Mouse (Mus musculus) layer of hippocampus, adult 11-12 months (tissue): ENCODE data around the gene Ankrd13a.
A peak's percentile ranks its signal among the peaks of the same experiment; 100 is the strongest.

Source experiments
- DNase-seq: peaks from one replicate; pipeline ENCODE4 v3.0.0; 2022; ENCODE audit warnings: low spot score

The Ankrd13a gene

DNA sequence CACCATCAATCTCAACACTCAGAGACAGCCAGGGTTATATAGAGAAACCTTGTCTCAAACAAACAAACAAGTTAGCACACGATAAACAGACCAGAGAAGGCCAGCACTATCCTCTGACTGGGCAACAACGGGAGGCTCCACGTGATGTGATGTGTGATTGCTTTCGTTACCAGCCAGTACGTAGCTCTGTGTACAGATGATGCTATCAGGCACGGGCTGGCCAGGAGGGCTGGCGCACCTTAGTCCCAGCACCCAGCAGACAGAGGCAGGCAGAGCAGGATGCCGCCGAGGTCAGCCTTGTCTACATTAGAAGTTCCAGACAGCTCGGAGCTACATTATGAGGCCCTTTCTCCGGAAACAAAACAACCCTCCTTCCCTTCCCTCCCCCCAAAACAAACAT is 25.4 kb downstream of the Ankrd13a start:
- DNase-seq, result no peak

DNA sequence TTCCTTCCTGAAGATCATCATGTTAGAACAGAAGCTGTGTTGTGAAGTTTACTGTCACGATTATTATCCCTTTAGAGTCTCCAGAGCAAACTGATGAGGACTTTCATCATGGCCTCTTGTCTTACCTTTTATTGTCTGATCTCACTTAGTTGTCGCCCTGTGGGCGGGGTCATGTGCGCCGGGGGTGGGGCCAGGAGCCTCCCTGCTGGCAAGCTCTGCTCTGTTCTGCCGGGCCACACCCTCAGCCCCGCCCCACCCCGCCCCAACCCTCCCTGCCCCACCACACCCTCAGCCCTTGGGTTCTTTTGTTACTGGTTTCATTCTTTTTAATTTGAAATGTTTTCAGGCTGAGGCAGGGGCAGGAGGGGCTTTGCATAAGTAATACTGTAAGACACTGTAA is 26.6 kb downstream of the Ankrd13a start:
- no peak for DNase-seq

DNA sequence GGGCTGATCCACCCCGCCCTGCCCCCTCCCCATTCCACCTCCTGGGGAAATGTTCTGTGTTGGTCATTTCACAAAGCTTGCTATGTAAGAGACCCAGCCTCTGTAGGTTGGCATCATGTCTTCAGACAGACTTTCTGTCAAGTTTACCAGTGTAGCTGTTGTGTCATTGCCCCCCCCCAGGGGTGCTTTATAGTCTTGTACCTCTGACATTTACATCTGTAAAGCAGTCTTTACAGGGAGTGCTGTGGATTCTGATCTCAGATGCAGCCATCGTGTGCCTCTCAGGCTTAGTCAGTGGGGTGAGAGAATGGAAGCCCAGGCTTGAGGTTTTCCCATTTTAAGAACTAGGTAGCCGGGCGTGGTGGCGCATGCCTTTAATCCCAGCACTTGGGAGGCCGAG is 27.4 kb downstream of the Ankrd13a start:
- DNase-seq, result no peak

DNA sequence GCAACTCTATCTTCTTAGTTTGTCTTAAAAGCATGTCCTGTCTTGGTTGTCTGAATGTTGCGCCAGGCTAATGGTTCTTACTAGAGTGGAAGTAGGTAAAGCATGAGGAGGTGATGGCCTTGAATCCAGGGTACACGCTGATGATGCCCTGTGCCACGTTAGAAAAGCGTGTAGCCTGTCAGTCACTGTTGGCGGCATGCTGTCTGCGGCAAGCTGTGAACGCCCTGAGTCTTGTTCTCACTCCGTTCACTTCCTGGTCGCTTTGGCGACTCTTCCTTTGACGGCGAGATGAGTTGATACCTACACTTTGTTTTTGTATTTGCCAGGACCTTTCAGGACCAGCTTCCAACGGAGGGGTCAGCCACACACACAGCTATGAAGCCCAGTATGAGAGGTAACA is 28.8 kb downstream of the Ankrd13a start:
- DNase-seq, result no peak

DNA sequence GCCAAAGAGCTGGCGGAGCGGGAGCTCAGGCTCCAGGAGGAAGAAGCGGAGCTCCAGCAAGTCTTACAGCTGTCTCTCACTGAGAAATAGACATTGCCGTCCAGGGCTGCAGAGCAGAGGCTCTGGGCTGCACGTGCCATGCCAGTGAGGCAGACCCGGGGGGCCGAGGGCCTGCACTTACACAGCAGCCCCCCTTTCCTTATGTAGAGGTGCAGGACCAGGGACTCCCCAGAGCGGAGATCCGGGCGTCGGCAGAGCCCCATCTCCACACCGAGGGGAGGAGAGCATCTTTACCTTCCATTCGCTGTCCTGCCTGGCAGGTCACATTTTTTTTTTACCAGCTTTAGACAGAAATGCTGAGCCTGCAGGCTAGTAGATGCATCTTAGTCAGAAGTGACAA is 29.9 kb downstream of the Ankrd13a start:
- DNase-seq, result no peak

DNA sequence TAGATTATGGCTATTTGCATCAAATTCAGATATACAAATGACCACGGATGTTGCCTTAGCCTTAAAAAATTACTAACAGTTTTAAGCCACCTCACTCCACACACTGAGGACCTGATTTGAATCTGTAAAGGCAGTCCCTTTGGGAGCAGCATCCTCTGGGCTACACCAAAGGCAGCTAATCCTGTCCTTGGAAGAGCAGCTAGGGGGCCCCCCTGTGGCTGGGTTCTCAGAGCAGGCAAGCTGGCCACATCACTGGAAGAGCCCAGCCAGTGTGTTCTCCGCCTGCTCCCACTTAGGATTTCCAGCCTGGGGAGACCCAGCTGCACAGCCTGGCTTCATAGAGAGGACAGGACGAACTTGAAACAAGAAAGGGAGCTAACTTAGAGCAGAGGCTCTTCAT is 30.5 kb downstream of the Ankrd13a start:
- peak; percentile 80 for DNase-seq

DNA sequence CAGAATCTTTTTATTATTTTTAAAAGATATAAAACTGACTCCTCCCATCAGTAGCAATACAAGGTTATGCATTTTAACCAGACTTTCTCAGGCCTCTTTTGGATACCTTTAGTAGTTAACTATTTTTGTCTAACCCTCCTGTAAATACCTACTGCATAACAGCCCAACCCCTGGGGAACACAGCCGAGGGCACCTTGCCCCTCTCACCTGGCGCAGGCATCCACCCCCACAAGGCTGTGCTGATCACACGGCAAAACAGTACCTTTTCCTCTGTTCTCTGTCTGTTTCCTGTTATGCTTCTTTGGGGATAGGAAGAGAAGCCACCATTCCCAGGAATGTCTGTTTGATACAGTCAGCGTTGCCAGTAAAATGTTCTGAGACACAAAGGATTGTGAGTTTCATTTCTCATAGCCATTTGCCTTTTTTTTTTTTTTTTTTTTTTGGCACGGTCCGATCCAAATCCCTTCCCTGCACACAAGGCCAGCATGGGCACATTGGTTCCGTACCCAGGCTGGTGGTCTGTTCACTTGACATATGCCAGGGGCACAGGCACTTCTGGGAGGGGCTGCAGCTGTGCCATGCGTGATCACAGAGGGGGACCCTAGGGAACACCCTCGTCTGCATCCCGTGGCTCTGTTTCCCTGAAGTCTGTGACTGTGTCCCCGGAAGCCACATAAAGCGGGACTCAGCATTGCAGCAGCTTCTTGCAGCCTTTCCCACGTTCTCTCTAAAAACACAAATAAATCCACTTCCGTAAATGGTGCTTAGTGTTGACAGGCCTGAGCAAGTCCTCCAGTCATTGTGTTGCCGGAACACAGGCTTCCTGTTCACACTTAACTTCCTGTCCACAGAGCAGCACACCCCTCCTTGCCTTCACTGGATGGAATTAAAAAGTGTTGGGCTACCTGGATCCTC is 31.2 kb downstream of the Ankrd13a start:
- DNase-seq, result no peak

DNA sequence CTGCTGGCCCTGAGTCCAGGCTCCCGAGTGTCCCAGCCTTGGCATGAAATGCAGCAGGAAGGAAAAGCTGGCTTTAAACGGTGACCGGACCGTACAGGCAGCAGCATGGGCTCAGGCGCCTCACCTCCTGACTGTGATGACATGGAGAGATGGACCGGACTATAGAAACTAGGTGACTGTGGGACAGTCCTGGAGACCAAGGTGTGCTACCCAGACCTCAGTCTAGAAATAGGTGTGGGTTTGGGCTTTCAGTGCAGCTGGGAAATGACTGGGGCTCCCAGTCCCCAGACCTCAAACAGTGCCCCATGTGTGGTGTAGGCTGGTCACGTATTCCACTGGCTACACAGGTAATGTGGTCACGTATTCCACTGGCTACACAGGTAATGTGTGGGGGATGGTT is 32.2 kb downstream of the Ankrd13a start:
- DNase-seq, result no peak

DNA sequence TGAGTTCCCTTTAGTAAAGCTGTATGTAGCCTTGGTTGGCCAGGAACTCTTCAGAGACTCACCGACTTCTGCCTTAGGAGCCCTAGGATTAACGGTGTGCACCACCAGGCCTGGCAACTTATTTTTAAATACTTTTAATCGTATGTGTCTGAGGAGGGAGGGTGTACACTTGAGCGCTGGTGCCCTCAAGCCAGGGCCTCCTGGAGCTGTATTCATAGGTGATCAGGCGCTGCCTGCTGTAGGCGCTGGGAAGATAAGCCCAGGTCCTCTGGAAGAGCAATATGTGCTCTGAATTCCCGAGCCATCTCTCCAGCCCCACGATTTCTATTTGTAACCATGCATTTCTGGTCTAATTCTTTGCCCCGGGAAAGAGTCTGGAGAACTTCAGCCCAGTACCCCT is 32.6 kb downstream of the Ankrd13a start:
- DNase-seq, result no peak

DNA sequence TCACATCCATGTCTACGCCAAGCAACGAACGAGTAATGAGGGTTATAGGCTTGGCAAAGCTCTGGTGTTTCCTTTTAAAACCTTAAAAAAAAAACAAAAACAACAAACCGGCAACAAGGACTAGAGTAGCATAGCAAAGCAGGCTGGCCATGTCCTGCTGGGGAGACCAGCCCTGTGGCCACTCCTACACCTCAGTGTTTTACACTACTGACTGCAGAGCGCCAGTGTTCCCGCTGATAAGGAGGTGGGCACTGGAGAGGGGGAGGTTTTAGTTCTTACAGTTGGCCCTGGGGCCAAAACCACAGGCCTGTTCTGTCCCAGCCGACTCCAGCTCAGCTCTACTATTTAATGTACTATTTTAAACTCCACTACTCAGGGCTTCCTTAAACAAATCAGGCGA is 33.0 kb downstream of the Ankrd13a start:
- no peak for DNase-seq

DNA sequence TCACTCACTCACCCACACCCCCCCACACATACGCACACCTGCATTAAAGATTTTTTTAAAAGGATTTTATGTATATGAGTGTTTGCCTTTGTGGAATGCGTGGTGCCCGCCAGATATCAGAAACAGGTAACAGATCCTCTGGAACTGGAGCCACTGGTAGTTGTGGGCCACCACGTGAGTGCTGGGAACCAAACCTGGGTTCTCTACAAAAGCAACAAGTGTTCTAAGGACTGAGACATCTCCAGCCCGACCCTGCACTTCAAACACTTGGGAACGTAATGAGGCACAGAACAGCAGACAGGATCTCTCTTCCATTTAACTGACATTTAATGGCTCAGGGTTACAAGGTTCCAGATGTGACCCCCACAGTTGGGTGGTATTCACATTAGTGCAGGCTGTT is 33.4 kb downstream of the Ankrd13a start:
- DNase-seq, result no peak

DNA sequence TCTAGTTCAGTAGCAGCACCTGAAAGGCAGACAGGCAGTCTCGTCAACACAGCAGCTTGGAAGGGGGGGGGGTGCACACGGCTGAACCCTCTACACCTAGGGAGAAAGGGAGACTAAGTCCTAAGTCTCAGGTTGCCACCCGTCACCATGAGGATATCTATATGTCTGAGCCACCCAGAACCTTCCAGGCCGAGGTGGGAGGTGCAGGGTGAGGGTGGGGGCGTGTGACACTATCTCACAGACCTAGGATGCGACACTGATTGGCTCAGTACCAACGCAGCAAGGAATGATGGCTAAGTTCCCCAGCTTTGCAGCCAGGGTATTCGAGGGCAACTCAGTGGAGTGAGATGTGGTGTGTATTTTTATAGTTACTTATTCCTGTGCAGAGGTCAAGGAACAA is 33.9 kb downstream of the Ankrd13a start:
- DNase-seq, result no peak

DNA sequence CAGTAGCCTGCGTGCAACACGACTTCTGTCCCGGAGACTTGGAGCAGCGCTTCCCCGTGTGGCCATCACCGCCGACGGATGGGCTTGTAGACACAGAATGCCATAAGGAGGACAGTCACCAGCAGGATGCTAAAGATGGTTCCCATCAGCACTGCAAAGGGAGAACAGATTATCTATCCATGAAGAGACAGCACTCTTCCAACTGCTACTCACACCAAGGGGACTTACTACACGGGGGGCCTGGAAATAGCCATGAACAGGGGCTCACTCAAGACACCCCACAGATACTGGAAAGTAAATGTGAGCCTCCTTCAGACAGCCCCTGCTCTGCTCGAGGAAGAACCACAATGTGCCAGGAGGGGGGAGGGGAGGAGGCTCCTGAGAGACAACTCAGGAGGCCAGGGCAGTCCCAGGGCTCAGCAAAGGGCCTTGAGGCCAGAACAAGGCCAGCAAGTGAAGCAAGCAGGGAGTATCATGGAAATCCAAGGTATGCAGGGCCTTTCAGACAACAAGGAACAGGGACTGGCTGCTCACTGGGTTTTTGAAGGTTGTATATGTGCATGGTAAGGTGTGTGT is 34.8 kb downstream of the Ankrd13a start:
- no peak for DNase-seq

DNA sequence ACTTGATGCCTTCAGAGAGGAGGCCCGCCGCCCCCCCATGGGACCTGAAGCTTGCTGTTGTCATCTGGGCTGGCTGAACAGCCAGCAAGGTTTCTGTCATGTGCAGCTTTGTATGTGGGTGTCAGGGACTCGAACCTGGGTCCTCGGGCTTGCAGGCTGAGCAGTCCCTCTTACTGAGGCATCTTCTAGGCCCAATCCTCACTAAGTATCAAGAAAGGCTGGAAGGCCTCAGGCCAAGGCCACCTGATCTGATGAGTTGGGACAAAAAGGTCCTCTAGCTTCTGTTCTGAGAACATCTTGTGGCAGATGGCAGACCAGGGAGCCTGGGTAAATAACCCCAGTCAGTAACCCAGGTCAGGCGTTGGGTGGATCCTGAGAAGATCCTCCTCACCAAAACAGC is 35.3 kb downstream of the Ankrd13a start:
- DNase-seq, result no peak

DNA sequence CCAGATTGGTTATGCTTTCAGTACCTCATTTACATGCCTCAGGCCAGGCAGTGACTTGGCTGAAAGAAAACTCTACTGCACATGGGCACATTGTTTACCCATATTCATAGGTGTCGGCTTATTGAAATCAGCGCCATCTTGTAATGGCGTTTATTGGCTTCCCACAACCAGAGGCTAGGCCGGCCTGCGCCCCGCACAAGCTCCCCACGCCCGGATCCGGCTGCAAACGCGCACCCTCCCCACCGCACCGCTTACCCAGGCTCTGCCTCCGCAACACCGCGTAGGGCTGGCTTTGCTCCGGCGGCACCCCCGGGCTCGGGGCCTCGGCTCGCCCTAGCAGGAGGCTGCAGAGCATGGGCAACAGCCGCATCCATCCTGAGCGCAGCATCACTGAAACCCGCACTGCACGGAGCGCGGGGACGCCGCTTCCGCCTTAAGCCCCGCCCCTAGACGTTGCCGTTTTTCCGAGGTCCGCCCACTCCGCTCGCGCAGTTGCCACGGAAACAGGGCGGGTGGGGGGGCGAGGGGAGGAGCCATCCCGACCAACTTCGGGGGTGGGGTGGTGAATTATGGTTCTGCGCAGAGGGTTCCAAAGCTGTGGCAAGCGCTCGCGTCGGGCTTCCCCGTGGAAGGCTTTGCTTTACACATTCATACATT is 39.2 kb downstream of the Ankrd13a start:
- peak; percentile 86 for DNase-seq

DNA sequence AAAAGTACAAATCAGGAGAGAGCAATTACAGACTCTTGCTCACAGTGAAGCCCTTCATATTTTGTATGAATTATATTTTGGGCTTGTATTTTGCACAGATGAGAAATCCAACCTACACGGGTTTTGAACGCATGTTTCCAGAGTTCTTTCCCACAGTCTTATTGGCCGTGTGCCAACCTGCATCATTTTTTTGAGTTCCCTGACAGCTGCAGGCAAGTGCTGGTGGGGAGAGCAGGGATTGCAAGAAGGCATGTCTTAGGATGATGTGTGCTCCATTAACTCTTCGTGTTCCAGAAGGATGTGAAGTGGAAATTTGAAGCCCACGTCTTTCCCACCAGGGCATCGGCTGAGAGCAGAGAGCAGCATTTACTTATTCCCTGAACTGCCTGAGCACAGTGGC is 42.1 kb downstream of the Ankrd13a start:
- no peak for DNase-seq

DNA sequence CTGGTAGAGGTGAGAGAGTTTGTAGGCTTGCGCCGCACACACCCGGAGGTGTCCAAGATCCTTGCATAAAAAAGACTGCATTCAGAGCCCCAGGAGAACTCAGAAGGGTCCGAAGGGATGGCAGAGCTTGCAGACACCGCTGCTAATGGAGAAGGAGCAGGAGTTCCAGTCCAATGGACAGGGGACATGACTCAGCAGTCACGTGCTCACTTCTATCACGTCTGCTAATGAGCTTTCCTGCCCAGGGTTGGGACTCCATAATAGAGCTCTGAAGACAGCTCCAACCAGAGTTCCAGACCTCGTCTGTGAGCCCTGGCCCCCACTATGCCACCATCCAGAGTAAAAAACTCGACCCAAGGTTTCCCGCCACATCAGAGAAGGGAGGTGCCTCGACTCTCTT is 43.6 kb downstream of the Ankrd13a start:
- DNase-seq, result no peak

DNA sequence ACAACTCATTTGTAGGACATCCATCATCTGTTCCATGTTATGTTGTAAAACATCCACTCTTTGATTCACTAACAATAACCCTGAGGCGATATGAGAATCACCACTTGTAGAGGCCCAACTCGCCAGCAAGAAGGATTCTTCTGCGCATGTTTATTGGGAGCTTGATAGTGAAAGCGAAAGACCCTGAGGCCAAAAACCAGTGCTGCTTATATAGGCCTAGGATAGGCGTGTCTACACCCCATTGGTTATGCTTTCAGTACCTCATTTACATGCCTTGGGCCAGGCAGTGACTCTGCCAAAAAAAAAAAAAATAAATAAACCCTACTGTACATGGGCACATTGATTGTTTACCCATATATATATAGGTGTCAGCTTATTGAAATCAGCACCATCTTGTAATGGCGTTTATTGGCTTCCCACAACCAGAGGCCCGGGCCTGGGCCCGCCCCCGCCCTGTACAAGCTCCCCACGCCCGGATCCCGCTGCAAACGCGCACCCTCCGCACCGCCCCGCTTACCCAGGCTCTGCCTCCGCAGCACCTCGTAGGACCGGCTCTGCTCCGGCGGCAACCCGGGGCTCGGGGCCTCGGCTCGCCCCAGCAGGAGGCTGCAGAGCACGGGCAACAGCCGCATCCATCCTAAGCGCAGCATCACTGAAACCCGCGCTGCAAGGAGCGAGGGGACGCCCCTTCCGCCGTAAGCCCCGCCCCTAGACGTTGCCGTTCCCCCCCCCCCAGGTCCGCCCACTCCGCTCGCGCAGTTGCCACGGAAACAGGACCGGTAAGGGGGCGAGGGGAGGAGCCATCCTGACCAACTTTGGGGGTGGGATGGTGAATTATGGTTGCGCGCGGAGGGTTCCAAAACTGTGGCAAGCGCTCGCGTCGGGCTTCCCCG is 48.6 kb downstream of the Ankrd13a start, which contains the start of gene 1500011B03Rik:
Gene 1500011B03Rik (minus strand): TSS at position 673 of the 893 bp plus-strand sequence.
- peak; percentile 69 for DNase-seq

DNA sequence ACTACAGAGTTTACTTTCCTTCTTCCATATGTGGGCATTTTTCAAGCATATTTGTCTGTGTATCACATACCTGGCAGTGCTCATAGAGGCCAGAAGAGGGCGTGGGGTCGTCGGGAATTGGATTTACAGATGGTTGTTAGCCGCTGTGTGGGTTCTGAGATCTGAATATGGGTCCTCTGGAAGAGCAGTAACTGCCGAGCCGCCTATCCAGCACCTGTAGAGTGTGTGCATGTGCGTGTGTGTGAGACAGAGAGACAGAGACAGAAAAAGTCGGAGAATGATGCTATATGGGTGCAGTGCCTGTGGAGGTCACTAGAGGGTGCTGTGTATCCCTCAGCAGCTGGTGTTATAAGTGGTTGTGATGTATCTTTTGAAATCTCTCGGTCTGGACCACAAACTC is 49.7 kb downstream of the Ankrd13a start:
- peak; percentile 67 for DNase-seq

DNA sequence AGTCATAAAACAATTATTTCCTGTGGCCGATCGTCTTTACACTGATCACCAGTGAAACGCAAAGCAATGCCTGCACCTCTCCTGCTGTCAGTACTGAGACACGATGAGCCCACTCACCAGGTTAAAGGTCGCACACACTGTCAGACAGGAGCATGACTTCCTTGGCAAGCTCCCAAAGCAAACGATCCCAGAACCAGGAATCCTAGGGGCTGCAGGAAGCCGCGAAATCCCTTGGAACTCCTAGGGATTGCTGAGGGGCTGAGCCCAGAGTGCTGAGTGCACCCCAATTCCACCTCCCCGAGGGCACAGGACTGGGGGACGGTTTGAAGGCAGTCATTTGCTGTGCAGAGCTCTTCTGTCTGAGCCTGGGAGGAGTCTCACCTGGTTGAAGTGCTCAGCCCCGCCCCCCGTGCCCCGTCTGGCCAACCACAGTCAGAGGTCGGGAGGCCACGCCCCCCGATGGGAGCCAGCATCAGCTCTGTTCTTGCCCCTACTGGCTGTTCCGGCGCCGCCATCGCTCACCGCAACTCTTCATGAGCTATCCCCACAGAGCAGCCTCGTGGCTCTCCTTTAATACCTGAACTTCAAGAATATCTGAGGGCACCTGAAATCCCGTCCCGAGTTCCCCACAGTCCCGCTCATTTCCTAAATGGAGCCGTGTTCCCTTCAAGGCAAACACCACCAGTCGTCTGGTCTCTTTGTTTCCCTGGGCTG is 51.7 kb downstream of the Ankrd13a start:
- no peak for DNase-seq

DNA sequence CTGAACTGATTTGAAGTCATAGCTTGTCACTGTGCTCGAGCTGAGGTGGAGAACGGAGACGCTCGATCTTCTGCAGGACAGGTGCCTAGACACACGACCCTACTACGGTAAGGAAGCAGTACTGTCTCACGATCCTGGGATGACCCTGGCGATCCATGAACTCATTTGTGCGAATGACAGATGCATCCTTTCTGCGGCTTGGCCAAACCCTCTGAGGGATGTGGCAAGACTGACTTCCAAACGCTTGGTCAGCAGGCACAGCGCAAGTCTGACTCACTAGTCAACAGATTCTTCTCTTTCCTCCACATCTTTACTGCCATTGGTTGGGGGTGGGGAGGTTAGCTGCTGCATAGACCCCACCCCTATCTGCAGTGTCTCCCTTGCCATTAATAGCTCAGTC is 53.0 kb downstream of the Ankrd13a start:
- no peak for DNase-seq
